Mouse (Mus musculus): ENCODE data around the gene Trp53i11. TPM values are rescaled to one million over a fixed set of nuclear protein-coding genes. Genes with fewer than 3 reads are reported as not detected.

Trp53i11 gene
- polyA plus RNA-seq, 1 experiment = 47.0 TPM

GRCm38 (mm10) chr2:93190771-93191487 is 3.6 kb downstream of the Trp53i11 start:
- Histone ChIP-seq H3K4me3 (ENCODE audit: low read depth, low read length) (no peak overlapping the region), H3K27me3 (ENCODE audit: control insufficient read depth, insufficient read depth, low read length) (no peaks in the 10 kb centered on the region), H3K4me1 (ENCODE audit: control insufficient read depth, insufficient read depth, insufficient read length, low read length) (peaks cover 27% of the 10 kb centered on the region), H3K36me3 (ENCODE audit: control insufficient read depth, insufficient read depth, low read length) (no peaks in the 10 kb centered on the region), H3K27ac (ENCODE audit: insufficient read depth, low read depth, low read length) (peak overlapping the region; percentile 2; the same call in 1 of the 2 replicates)
- 29% methylated on average over 9 of the region's 9 CpGs for WGBS
- TF ChIP-seq POLR2A (IDR thresholded peaks at IDR 0.05; ENCODE audit: low read depth, low read length) (no peak), CTCF (IDR thresholded peaks at IDR 0.05; ENCODE audit: extremely low read depth, insufficient read length, insufficient replicate concordance, low read depth, low read length) (no peak)

- no peaks in the 10 kb centered on the region for H3K27me3 ChIP-seq (ENCODE audit: control insufficient read depth, insufficient read depth, low read length)
- no peak overlapping the region for H3K4me3 ChIP-seq (ENCODE audit: low read depth, low read length)
- H3K36me3 ChIP-seq (ENCODE audit: control insufficient read depth, insufficient read depth, low read length) = no peaks in the 10 kb centered on the region
- 75% methylated on average over 14 of the region's 14 CpGs for WGBS
- H3K4me1 ChIP-seq (ENCODE audit: control insufficient read depth, insufficient read depth, insufficient read length, low read length) = peaks cover 24% of the 10 kb centered on the region
- H3K27ac ChIP-seq (ENCODE audit: insufficient read depth, low read depth, low read length) = peak overlapping the region; percentile 2; the same call in 1 of the 2 replicates
- TF ChIP-seq POLR2A (IDR thresholded peaks at IDR 0.05; ENCODE audit: low read depth, low read length) = no peak
- TF ChIP-seq CTCF (IDR thresholded peaks at IDR 0.05; ENCODE audit: extremely low read depth, insufficient read length, insufficient replicate concordance, low read depth, low read length) = no peak
Measured at GRCm38 (mm10) chr2:93191488-93192181, 4.3 kb downstream of the Trp53i11 start.

DNA sequence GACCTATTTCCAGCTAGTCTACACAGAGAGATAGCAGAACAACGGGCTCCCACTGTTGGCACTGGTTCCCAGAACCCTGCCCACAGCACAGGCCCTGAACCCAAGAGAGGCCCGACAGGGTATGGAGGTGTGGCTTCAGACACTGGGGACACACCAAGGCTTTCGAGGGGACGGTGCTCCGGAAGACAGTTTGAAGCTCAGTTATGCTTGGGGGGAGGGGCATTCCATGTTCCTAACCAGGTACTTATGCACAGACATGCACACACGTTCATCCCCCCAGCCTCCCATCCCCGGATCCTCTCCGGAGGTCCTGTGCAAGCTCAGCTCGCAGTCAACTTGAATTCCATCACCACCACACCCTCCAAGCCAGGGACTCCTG is 4.8 kb downstream of the Trp53i11 start:
- Histone ChIP-seq H3K4me1 (ENCODE audit: control insufficient read depth, insufficient read depth, insufficient read length, low read length) (peaks cover 24% of the 10 kb centered on the region), H3K27me3 (ENCODE audit: control insufficient read depth, insufficient read depth, low read length) (no peaks in the 10 kb centered on the region), H3K36me3 (ENCODE audit: control insufficient read depth, insufficient read depth, low read length) (no peaks in the 10 kb centered on the region), H3K4me3 (ENCODE audit: low read depth, low read length) (no peak overlapping the region), H3K27ac (ENCODE audit: insufficient read depth, low read depth, low read length) (peak overlapping the region; percentile 65)
- TF ChIP-seq CTCF (IDR thresholded peaks at IDR 0.05; ENCODE audit: extremely low read depth, insufficient read length, insufficient replicate concordance, low read depth, low read length) = no peak
- TF ChIP-seq POLR2A (IDR thresholded peaks at IDR 0.05; ENCODE audit: low read depth, low read length) = no peak
- WGBS = 48% methylated on average over 9 of the region's 9 CpGs

GRCm38 (mm10) chr2:93192671-93193080 is 5.3 kb downstream of the Trp53i11 start:
- 38% methylated on average over 6 of the region's 6 CpGs for WGBS
- Histone ChIP-seq H3K36me3 (ENCODE audit: control insufficient read depth, insufficient read depth, low read length) (no peaks in the 10 kb centered on the region), H3K27ac (ENCODE audit: insufficient read depth, low read depth, low read length) (peak overlapping the region; percentile 65), H3K4me3 (ENCODE audit: low read depth, low read length) (no peak overlapping the region), H3K4me1 (ENCODE audit: control insufficient read depth, insufficient read depth, insufficient read length, low read length) (peaks cover 24% of the 10 kb centered on the region), H3K27me3 (ENCODE audit: control insufficient read depth, insufficient read depth, low read length) (no peaks in the 10 kb centered on the region)
- TF ChIP-seq CTCF (IDR thresholded peaks at IDR 0.05; ENCODE audit: extremely low read depth, insufficient read length, insufficient replicate concordance, low read depth, low read length) (no peak), POLR2A (IDR thresholded peaks at IDR 0.05; ENCODE audit: low read depth, low read length) (no peak)

GRCm38 (mm10) chr2:93193806-93194205 is 6.5 kb downstream of the Trp53i11 start:
- H3K4me3 ChIP-seq (ENCODE audit: low read depth, low read length) = no peak overlapping the region
- no peak overlapping the region for H3K27ac ChIP-seq (ENCODE audit: insufficient read depth, low read depth, low read length)
- peaks cover 24% of the 10 kb centered on the region for H3K4me1 ChIP-seq (ENCODE audit: control insufficient read depth, insufficient read depth, insufficient read length, low read length)
- TF ChIP-seq CTCF (IDR thresholded peaks at IDR 0.05; ENCODE audit: extremely low read depth, insufficient read length, insufficient replicate concordance, low read depth, low read length) (no peak), POLR2A (IDR thresholded peaks at IDR 0.05; ENCODE audit: low read depth, low read length) (no peak)
- H3K27me3 ChIP-seq (ENCODE audit: control insufficient read depth, insufficient read depth, low read length) = no peaks in the 10 kb centered on the region
- WGBS = 62% methylated on average over 4 of the region's 4 CpGs
- H3K36me3 ChIP-seq (ENCODE audit: control insufficient read depth, insufficient read depth, low read length) = no peaks in the 10 kb centered on the region

DNA sequence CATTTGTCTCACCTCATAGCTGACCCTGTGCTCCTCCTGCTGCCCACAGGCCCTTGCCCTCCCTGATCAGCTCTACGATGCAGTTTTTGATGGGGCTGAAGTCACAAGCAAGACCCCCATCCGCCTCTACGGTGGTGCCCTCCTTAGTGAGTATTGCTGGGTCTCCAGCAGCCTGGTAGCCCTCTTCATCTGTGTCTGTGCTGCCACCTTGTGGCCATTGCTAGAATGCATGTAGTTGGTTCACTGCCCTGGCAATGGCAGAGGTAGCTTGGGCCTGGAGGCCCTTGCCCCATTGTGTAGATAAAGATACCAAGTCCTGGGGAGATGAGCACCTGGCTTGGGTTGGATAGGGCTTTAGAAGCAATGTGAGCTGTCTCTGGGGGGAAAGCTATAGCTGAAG is 11.5 kb downstream of the Trp53i11 start:
- no peak overlapping the region for H3K4me3 ChIP-seq (ENCODE audit: low read depth, low read length)
- no peak overlapping the region for H3K27ac ChIP-seq (ENCODE audit: insufficient read depth, low read depth, low read length)
- H3K4me1 ChIP-seq (ENCODE audit: control insufficient read depth, insufficient read depth, insufficient read length, low read length) = 0 out of 2 replicates have a peak, but pooled peaks cover 7% of the 10 kb centered on the region
- no peaks in the 10 kb centered on the region for H3K27me3 ChIP-seq (ENCODE audit: control insufficient read depth, insufficient read depth, low read length)
- TF ChIP-seq CTCF (IDR thresholded peaks at IDR 0.05; ENCODE audit: extremely low read depth, insufficient read length, insufficient replicate concordance, low read depth, low read length) (peak; percentile 88; the same call in 1 of the 2 replicates), POLR2A (IDR thresholded peaks at IDR 0.05; ENCODE audit: low read depth, low read length) (no peak)
- WGBS = 18% methylated on average over 3 of the region's 3 CpGs
- H3K36me3 ChIP-seq (ENCODE audit: control insufficient read depth, insufficient read depth, low read length) = no peaks in the 10 kb centered on the region; the same call in 1 of the 2 replicates

- WGBS = 56% methylated on average over 13 of the region's 13 CpGs
Measured at GRCm38 (mm10) chr2:93199531-93199974, 12.2 kb downstream of the Trp53i11 start.

More at GRCm38 (mm10) chr2:93199531-93199974, 12.2 kb downstream of the Trp53i11 start:
- Histone ChIP-seq H3K27me3 (ENCODE audit: control insufficient read depth, insufficient read depth, low read length) (no peaks in the 10 kb centered on the region), H3K4me1 (ENCODE audit: control insufficient read depth, insufficient read depth, insufficient read length, low read length) (0 out of 2 replicates have a peak, but pooled peaks cover 4% of the 10 kb centered on the region), H3K36me3 (ENCODE audit: control insufficient read depth, insufficient read depth, low read length) (no peaks in the 10 kb centered on the region; the same call in 1 of the 2 replicates), H3K4me3 (ENCODE audit: low read depth, low read length) (no peak overlapping the region), H3K27ac (ENCODE audit: insufficient read depth, low read depth, low read length) (no peak overlapping the region)
- TF ChIP-seq POLR2A (IDR thresholded peaks at IDR 0.05; ENCODE audit: low read depth, low read length) (no peak), CTCF (IDR thresholded peaks at IDR 0.05; ENCODE audit: extremely low read depth, insufficient read length, insufficient replicate concordance, low read depth, low read length) (peak; percentile 88)
